Mouse (Mus musculus): ENCODE measurements around the gene Rabgap1l.

Gene Rabgap1l

DNA sequence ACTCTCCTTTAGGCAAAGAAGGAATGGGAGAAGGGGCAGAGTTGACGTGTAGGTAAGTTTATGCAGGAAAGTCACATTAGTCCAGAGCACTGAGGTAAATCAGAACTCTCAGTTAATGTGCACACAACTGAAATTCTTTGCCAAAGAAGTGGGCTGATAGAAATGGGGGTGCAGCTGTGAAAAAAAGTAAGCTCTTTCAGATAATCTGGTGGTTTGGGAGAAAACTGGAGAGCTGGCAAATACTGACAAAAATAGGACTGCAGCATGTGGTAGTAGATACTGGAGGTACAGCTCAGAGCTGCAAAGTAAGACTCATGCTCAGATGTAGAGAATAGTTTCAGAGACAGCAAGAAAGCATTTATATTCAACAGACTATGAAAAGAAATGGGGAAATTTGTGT lies 462.2 kb downstream of the Rabgap1l start:
- in situ Hi-C loops (cut with MboI; ENCODE audit: low sequenced_read_pairs), result no loop called here

DNA sequence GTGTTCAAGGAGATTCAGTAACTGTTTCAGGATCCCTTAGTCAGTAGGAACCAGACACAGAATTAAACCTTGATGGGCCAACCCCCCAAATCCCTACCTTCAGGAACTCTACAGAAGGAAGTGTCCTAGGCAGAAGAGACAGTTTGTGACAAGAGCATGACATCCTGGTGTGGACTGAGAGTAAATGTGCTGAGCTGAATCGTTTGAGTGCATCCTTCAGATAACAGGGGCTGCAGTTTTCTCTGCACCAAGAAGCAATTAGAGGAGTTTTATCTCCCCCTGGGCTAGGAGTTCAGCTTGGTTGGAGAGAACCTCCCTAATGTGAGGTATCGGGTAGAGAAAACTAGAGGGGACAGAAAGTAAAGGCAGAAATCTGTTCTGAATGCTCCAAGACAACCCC lies 462.8 kb downstream of the Rabgap1l start:
- in situ Hi-C loops (cut with MboI; ENCODE audit: low sequenced_read_pairs), result no loop called here

DNA sequence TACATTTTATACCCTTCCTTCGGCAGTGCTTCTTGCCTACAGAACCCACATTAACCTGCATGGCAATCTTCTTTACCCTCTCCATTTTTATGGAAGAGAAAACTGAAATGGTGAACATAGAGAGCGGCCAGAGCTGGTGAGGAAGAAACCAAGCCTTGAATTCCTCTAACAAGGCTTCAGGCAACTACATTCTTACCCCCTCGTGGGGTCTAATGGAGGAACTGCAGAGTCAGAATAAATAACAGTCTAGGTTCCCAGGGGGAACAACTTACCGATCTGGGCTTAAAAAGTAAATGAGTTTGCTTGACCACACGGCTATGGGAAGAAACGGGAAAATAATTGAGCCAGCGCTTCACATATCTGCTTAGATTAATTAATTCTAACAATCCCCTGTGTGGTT lies 463.2 kb downstream of the Rabgap1l start:
- in situ Hi-C loops (cut with MboI; ENCODE audit: low sequenced_read_pairs), result no loop called here

DNA sequence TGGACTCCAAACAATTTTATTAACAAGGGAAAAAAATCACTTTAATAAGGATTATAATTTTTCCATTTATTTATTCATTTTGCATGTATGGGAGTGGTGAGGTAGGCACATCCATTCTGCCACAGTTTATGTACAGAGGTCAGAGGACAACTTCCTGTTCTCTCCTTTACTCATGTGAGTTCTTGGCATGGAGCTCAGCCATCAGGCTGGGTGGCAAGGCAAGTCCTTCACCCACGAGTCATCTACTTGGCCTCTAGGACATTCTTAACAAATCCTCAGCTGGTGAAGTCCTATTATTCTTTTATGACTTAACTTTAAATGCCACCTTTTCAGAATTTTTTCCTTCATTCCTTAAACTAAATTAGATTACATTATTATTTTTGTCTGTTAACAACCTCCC lies 465.5 kb downstream of the Rabgap1l start:
- in situ Hi-C loops (cut with MboI; ENCODE audit: low sequenced_read_pairs), result no loop called here

DNA sequence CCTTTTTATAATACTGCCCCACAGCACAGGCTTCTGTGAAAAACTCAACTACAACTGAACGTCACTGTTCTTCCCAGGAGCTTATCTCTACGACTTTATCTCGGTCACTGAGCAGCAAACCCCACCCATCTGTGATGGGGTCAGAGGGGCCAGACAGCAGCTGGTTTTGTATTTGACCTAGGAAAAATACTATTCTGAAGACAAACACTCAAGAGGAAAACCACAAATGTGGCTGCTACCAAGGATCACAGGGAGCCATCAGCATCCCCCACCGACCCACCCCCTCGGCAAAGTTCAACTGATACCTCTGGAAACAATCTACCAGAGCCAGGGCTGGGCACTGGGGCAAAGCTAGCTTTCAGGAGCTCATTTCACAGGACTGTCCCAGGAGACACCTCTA lies 467.5 kb downstream of the Rabgap1l start:
- in situ Hi-C loops (cut with MboI; ENCODE audit: low sequenced_read_pairs), result no loop called here

DNA sequence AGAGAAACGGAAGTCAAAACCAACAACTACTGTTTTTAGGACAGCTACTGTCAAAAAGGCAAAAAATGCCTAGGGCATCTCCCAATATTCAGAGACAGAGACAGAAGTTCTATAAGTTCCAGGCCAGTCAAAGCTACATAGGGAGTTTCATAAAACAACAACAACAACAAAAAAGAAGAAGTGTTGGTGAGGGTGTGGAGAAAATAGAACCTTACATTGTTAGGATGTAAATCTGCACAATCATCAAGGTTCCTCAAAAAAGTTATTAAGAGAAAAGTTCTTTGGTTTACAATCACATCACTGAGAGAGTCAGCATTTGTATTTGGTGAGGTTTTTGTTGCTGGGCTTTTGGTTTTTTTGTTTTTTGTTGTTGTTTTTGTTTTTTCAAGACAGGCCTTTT lies 472.3 kb downstream of the Rabgap1l start:
- in situ Hi-C loops (cut with MboI; ENCODE audit: low sequenced_read_pairs), result no loop called here

DNA sequence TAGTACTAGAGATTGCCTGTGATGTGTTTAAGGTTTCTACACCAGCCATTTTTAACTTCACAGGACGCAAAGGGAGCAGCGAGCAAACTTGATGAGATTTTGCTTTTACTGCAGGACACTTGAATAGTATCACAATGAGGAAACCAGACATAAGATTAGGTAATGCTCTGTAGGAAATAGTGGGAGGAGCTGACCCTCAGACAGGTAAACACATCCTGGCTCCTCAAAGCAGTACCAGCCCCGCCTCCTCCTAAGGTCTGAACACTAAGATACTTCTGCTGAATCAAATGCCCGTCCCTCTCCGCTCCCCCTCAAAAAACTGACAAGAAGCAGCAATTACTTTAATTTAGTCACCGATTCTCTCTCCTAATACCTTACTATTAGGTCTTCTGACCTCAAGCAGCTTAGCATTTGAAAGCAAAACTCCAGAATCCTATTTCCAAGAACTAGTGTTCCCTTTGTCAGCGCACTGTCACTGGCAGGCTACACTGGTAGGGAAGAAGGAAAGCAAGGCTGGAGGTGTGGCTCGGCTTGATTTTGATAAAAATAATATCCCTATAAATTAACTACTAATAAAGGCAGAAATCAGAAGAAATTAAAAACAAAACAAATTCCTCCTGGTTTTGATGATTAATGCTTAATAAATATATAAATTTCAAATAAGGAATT lies 474.8 kb downstream of the Rabgap1l start:
- in situ Hi-C loops (cut with MboI; ENCODE audit: low sequenced_read_pairs), result no loop called here

DNA sequence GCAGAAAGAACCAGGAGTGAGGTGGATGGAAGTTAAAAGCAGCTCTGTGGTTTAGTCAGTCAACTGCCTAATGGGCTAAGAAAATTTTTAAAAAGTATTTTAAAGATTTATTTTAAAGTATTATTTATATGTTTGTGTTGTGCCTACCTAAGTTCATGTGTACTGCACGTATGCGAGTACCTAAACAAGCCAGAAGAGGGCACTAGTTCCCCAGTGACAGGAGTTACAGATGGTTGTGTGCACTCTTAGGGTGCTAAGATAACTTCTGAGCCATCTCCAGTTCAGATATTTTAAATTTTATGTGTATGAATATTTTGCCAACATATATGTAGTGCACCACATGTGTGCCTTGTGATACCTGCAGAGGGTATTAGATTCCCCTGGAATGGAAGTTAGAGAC lies 476.8 kb downstream of the Rabgap1l start:
- in situ Hi-C loops (cut with MboI; ENCODE audit: low sequenced_read_pairs), result no loop called here

DNA sequence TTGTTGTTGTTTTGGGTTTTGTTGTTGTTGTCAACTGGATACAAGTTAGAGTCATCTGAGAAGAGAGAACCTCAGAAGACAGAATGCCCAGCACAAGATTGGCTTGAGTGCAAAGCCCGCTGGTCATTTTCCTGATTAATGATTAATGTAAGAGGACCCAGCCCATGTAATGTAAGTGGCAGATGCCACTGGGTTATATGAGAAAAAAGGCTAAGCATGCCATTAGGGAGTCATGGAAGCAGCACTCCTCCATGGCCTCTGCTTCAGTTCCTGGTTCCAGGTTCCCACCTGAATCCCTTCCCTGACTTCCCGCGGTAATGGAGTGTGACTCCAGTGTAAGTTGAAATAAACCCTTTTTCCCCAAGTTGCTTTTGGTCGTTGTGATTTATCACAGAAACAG lies 480.4 kb downstream of the Rabgap1l start:
- in situ Hi-C loops (cut with MboI; ENCODE audit: low sequenced_read_pairs), result no loop called here

DNA sequence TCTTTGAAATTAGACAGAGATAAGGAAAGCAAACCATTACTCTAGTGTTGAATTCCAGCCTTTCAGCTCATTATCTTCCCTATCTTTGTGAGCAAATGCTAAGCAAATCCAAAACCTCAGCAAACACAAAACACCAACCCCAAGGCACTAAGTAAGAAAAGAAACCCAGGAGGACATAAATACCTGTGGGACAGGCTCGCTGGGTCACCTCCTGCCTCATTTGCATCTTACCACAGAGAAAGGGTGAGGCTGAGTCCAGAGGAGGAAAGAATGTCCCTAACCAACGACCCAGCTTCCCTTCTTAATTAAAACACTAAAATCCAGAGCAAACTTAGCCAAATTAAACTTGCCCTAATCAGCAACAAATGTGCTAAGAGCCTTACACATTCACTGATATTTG lies 481.1 kb downstream of the Rabgap1l start:
- in situ Hi-C loops (cut with MboI; ENCODE audit: low sequenced_read_pairs), result no loop called here

DNA sequence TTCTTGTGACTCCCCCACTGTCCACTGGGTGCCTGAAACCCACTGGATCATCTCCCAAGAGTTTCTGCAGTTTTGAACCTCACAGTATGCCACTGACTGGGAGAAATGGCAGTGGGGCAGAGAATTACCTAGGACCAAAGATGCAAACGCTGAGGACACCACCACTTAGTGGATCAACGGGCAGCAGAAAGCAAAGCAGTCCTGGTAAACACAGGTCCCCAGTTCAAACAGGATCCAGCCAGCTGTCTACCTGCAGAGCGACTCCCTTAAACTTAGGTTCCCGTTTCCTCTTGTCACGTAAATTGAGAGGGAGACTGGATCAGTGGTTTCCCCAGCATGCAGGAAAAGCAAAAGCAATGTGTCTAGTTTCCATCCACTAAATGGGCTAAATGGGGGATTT lies 483.1 kb downstream of the Rabgap1l start:
- in situ Hi-C loops (cut with MboI; ENCODE audit: low sequenced_read_pairs), result no loop called here

DNA sequence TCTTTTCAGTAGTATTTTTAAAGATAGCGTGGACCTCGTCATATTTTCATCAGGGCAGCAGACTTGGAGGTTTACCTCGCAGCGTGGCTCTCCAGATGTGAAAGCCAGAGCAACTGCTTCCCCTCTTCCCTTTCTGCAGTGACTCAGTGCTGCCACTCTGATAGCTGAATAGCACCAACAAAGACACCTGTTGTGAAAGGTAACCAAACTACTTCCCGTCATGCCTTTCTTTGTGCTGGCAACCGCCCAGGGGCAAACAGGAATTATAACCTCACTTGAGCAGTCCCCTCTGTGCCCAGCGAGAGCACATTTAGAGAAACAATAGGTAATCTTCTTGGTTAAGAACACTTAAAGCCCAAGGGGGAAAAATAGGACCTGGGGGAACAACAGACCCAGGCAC lies 484.0 kb downstream of the Rabgap1l start:
- in situ Hi-C loops (cut with MboI; ENCODE audit: low sequenced_read_pairs), result no loop called here

DNA sequence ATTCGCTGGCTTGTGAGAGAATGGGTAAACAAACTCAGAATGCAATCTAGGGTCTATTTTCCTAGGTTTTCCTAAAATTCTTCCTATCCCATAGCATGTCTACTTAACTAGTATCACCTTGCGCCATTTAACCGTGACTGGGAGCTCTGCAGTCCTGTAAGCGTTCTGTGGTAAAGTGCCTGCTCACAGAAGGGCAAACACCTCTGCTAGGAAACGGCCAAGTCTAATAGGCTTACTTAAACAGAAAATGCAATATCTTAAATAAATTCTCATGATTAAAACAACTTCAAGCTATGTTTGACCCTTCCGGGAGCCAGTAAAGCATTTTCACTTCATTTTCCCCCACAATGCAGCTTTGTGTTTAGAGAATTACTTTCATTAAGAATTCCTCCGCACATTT lies 484.5 kb downstream of the Rabgap1l start:
- in situ Hi-C loops (cut with MboI; ENCODE audit: low sequenced_read_pairs), result no loop called here

DNA sequence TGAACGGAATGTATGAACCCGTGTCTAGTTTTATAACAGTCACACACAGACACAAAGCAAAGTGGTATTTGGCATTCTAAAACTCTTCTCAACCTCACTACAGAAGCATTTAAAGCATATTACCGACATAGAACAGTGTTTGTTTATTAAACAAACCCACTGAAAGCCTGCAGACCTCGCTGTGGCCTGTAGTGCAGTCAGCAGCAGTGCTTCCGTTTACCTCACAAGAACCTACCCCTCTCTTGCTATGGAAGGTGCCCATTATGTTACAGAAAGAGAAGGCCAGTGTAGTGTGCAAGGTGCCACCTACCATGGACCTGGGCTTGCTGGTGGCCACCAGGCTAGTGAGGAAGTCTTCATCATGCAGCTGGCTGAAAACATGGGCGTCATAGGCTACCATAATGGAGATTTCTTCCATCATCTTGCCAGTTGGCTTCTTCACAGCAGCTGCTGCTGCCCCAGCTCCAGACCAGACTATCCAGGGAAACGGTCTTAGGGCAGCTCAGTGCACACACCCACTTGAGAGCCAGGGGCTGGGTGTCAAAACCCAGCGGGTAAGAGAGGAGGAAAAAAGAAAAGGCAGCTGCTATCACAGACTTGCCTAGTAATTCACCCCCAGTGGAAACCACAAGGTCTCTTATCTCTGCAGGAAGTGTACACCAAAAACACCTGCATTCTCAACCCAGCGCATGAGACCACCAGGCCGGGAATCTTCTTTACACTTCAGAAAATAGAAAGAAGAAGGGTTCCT lies 486.0 kb downstream of the Rabgap1l start:
- in situ Hi-C loops (cut with MboI; ENCODE audit: low sequenced_read_pairs), result no loop called here

DNA sequence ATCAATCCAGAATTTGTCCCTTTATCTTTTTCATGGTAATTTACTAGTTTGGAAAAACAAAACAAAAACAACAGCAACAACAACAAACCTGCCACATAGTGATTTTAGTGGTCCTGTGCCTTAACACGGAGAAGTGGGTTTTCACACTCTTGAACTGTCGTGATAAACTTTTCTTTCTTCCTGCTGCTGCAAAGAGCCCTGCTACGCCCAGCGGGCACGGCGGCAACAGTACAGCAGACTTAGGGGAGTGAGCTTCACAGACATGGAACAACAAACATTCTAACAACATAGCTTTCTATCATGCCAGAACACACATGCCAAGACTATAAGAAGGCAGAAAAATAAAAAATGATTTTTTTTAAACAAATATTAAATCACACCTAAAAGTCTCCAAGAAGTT lies 486.7 kb downstream of the Rabgap1l start:
- in situ Hi-C loops (cut with MboI; ENCODE audit: low sequenced_read_pairs), result no loop called here

DNA sequence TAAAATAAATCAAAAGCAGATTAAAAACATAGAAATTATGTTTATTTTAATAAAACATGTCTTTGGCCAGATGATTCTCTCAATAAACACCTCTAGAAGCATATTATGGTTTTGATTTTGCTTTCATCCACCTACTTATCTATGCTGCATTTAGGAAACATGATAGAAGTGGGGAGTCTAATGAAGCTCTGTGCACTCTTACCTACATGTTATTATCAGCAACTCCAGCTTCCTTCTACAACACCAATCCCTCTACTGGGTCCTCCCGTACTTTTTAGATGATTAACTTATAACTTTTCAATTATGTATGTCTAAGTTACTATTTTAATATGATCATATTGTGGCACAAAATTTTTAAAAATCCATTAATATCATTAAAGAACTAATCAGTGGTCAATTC lies 487.2 kb downstream of the Rabgap1l start:
- in situ Hi-C loops (cut with MboI; ENCODE audit: low sequenced_read_pairs), result no loop called here

DNA sequence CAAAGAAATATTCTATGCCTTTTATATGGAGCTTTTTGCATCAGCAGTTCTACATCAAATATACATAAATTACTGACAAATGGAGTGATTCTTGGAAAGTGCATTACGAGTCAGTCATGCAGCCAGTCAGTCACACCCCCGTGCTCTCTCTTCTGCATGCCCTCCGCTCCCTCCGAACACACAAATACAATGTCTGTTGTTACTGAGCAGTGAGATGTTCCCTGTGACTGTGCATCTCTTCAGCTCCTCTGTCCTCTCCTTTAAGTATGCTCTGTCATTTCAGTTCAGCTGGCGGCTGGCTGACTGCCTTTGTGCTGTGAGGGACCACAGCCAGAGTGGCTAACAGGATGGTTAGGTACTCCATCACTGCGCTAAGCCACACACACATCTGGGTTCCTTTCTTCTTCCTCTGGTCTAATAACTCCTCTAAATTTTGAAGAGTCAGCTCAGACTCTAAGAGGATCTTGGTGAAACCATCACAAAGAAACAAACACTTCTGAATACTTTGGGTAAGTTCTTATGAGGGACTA lies 488.0 kb downstream of the Rabgap1l start:
- in situ Hi-C loops (cut with MboI; ENCODE audit: low sequenced_read_pairs), result no loop called here

DNA sequence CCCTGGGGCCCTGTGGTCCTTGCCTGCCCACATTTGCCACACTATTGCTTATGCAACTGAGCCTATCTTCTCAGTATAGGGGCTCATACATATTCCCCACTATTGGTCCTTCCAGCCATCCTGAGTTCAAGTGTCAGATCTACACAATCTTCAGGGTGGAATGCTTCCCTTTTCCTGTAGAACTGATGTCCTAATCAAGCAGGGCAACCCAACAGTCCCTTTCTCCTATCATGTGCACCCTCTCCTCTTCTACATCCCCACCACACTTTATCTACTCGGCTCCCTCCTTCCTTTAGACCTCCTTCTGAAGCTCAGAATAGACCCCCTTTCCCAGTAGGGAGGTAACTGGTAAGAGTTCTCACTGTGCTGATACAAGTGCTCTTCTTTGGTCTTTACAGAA lies 490.7 kb downstream of the Rabgap1l start:
- in situ Hi-C loops (cut with MboI; ENCODE audit: low sequenced_read_pairs), result no loop called here

DNA sequence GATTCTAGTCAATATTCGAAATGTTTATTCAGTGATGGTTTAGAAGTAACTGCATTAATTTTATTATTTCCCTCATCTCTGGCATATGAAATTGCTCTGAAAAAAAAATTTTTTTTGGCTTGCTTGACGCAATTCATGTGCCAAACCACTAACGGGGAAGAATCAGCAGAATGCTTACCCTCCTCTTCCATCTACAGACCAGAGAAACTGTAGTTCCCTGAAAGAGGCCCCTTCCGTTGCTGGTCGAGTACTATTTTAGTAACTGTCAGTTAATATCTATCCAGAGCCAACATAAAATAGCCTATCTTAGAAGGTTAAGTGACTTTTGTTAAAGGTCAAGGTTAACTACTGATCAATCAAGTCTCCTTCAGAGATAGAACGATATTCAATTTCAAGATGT lies 491.9 kb downstream of the Rabgap1l start:
- in situ Hi-C loops (cut with MboI; ENCODE audit: low sequenced_read_pairs), result no loop called here

DNA sequence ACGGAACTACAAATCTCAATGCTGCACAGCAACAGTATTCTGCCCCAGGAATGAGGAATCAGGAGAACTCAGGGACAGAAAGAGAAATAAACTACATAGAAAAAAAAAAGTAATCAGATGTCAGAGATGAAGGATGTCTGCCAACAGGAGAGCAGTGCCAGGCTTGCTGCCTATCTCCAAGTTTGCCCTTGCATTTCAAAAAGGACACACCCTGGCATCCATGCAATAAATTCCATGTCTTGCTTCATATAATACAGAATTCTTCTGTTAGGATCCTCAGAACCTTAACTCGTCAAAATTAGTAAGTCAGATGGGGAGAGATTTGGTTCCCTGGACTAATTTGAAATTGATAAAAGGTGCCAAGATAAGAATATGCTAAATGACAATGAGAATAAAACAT lies 492.3 kb downstream of the Rabgap1l start:
- in situ Hi-C loops (cut with MboI; ENCODE audit: low sequenced_read_pairs), result no loop called here

DNA sequence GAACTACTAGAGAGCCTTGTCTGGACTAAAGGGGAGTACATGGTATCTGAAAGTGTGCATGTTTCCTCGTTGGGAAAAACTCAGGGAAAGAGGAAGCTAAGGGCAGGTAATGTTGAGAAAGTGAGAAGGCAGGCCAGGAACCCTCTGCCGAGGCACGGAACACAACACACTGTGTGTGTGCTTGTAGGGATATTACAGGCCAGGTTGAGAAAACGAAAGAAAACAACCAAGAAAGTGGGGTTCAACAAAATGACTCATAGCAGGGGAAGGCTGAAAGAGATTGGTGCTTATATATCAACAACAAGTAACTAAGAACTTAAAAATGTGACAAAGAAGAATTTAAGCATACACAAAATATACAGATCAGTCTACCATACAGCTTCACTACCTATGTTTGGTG lies 493.0 kb downstream of the Rabgap1l start:
- in situ Hi-C loops (cut with MboI; ENCODE audit: low sequenced_read_pairs), result no loop called here

DNA sequence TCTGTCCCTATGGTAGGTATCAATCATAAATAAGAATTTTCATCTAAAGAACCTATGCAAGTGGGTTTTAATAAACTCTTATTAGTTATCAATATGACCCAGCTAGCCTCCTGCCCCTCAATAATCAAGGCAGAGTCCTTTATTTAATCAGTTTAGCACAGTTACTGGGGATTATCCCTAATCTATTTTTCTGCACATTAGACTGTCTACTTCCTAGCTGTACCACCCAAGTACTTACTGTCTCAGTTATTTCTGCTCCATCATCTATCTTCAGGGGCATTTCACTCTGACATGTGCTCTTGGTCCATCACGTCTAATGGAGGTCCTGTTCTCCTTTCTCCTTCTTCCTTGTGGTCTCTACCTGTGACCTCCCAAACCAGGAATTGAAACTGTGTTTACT lies 494.1 kb downstream of the Rabgap1l start:
- in situ Hi-C loops (cut with MboI; ENCODE audit: low sequenced_read_pairs), result no loop called here

DNA sequence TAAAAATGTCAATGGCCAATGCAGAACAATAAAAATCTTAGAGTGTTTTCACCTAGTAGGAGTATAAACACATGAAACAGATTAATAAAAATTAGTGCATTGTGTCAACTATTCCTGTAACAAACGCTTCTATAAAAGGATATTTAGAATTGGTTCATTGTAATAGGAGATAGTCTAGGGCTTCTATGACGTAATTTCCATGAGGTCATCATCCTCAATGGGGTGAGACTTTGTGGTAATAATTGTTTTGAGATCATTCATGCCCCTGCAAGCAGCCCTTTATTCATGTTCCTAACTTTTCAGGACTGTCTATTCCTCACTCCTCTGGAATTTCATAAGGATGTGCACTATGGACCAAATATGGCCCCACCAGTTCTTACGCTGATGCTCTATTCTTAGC lies 495.3 kb downstream of the Rabgap1l start:
- in situ Hi-C loops (cut with MboI; ENCODE audit: low sequenced_read_pairs), result no loop called here
